Mouse (Mus musculus) ES-E14 (cell line): Measurements from ENCODE around the gene Arpc4.

Experiments
- CHD2 ChIP-seq: IDR thresholded peaks from 2 replicates; pipeline ENCODE4 v1.6.1; 2014; ENCODE audit warnings: mild to moderate bottlenecking, low read depth, low read length, inconsistent platforms
- MAFK ChIP-seq: IDR thresholded peaks from 2 replicates; pipeline ENCODE4 v1.6.1; 2014; ENCODE audit warnings: mild to moderate bottlenecking, low read depth, low read length, inconsistent platforms; ENCODE audit not compliant: insufficient read depth

- TF ChIP-seq MAFK, result no peak
- no peak for TF ChIP-seq CHD2
Observed at GRCm38 (mm10) chr6:113341574-113341973, 36.3 kb upstream of the Arpc4 start.
